Mouse (Mus musculus) heart, embryonic 14.5 days (tissue): ENCODE data around the gene D330020A13Rik. TPM values are rescaled to one million over a fixed set of nuclear protein-coding genes. Genes with fewer than 3 reads are reported as not detected.

Experiments used
- ATAC-seq: fragments of 200-750 bp; cut with Nextera tagmentation; 2 replicates; pipeline ENCODE4 v1.8.0; 2017; ENCODE audit warnings: low read depth, moderate TSS enrichment; ENCODE audit not compliant: insufficient number of reproducible peaks, insufficient read depth, low FRiP score
- H3K27ac ChIP-seq, 2 experiments: fragments of 200-500 bp in 1 of 2; fragments of 300-500 bp in 1 of 2; sonication (generic) in 1 of 2; replicated peaks in 1 of 2; 2 replicates each; pipeline ENCODE4 v1.5.1; 2012 to 2014; ENCODE audit warnings: low read depth in 2 of 2, low read length in 2 of 2, control low read depth in 1 of 2, mild to moderate bottlenecking in 1 of 2, mixed read lengths in 1 of 2; ENCODE audit not compliant: control insufficient read depth in 1 of 2, insufficient read depth in 1 of 2
- H3K27me3 ChIP-seq: fragments of 300-500 bp; sonication (generic); 2 replicates; pipeline ENCODE4 v1.6.1; 2014; ENCODE audit warnings: mild to moderate bottlenecking, low read length, control low read depth; ENCODE audit not compliant: control insufficient read depth, insufficient read depth
- H3K36me3 ChIP-seq: fragments of 300-500 bp; sonication (generic); 2 replicates; pipeline ENCODE4 v1.6.1; 2014; ENCODE audit warnings: mild to moderate bottlenecking, control low read depth, low read length, mixed read lengths; ENCODE audit not compliant: control insufficient read depth, insufficient read depth
- H3K4me1 ChIP-seq, 2 experiments: fragments of 200-500 bp in 1 of 2; fragments of 300-500 bp in 1 of 2; sonication (generic) in 1 of 2; 2 replicates each; pipeline ENCODE4 v1.6.1; 2012 to 2014; ENCODE audit warnings: low read length in 2 of 2, control low read depth in 1 of 2, mixed read lengths in 1 of 2; ENCODE audit not compliant: control insufficient read depth in 2 of 2, insufficient read depth in 2 of 2
- H3K4me2 ChIP-seq: fragments of 300-500 bp; sonication (generic); 2 replicates; pipeline ENCODE4 v1.6.1; 2014; ENCODE audit warnings: mild to moderate bottlenecking, low read length
- H3K4me3 ChIP-seq, 2 experiments: fragments of 200-500 bp in 1 of 2; fragments of 300-500 bp in 1 of 2; sonication (generic) in 1 of 2; 2 replicates each; pipeline ENCODE4 v1.5.1; 2012 to 2014; ENCODE audit warnings: low read length in 2 of 2, mild to moderate bottlenecking in 2 of 2, control low read depth in 1 of 2, low read depth in 1 of 2, moderate library complexity in 1 of 2; ENCODE audit not compliant: control insufficient read depth in 1 of 2, insufficient read depth in 1 of 2
- H3K9ac ChIP-seq: fragments of 300-500 bp; sonication (generic); 2 replicates; pipeline ENCODE4 v1.6.1; 2014; ENCODE audit warnings: mild to moderate bottlenecking, low read length
- H3K9me3 ChIP-seq: fragments of 300-500 bp; sonication (generic); 2 replicates; pipeline ENCODE4 v1.6.1; 2016; ENCODE audit warnings: low read length, control low read depth; ENCODE audit not compliant: control insufficient read depth
- WGBS: fragments of 180-500 bp; shearing (Covaris S2); extraction: QIAGEN DNeasy Blood & Tissue Kit; methylation state at CpG from one replicate; pipeline ENCODE4 v1.1.7; 2014; 5-methylcytosine and 5-hydroxymethylcytosine counted together
- polyA plus RNA-seq: library from polyadenylated mRNA; unstranded; fragments of >200 nt; fragmentation: Nextera tagmentation; extraction: Ambion mirVana; gene quantifications from 2 replicates; pipeline ENCODE4 v1.2.1, GENCODE M21; 2014

D330020A13Rik gene
- polyA plus RNA-seq, 1 experiment from 2014 or later = 0.35 TPM

GRCm38 (mm10) chr6:120319129-120319528 is 25.0 kb downstream of the D330020A13Rik start:
- ATAC-seq = no peak
- Histone ChIP-seq H3K27me3 (no peaks in the 10 kb centered on the region), H3K36me3 (0 out of 2 replicates have a peak, but pooled peaks cover 4% of the 10 kb centered on the region), H3K9me3 (no peaks in the 10 kb centered on the region), H3K4me2 (no peak overlapping the region), H3K27ac (no peak overlapping the region), H3K9ac (no peak overlapping the region), H3K4me3 (no peak overlapping the region), H3K4me1 (no peaks in the 10 kb centered on the region)
- 83% methylated on average over 9 of the region's 9 CpGs for WGBS

DNA sequence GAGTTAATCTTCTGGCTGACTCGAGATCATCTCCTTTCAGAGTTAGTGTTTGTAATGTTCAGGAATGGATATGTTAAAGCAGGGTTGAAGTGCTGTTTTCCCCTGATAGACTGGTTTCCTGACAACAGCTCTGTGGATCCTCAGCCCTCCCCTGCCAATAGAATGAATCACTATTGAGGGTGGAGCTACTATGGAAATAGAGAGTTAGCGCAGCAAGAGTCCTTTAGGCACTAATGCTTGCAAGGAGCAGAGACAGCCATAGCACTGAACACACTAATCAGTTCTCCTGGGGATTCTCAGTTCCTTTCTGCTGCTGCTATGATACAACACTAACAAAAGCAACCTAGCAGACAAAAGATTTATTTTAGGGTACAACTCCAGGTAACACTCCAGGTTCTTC is 26.2 kb downstream of the D330020A13Rik start:
- no peak for ATAC-seq
- Histone ChIP-seq H3K36me3 (peaks cover 14% of the 10 kb centered on the region), H3K9ac (no peak overlapping the region), H3K9me3 (no peaks in the 10 kb centered on the region), H3K4me3 (no peak overlapping the region), H3K27me3 (no peaks in the 10 kb centered on the region), H3K27ac (no peak overlapping the region), H3K4me1 (no peaks in the 10 kb centered on the region), H3K4me2 (no peak overlapping the region)
- 56% methylated on average over 2 of the region's 2 CpGs for whole genome bisulfite sequencing

DNA sequence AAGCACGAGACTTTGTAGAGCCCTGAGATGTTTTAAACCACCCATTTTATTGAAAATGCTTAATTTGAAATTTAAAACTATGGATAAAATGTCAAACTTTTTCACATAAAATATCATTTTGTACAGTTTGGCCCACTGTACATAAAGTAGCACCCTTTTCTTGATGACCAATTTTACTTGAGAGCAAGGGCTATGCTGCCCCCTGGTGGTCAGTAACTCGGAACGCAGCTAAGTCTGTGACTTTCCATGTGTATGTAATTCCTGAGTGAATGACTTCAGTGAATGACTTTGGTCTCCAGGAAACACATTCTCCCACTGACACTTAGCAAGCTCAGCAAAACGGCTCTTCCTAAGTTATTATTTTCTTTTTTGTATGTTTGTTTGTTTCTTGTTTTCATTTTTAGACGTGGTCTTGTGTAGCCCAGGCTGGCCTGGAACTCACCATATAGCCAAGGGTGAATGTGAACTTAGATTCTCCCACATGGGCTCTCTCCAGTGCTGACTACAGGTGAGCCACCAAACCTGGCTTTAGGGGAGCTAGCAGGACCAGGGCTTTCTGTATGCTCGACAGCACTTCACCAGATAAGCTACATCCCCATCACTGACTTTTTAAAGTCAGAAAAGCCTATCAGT is 30.2 kb downstream of the D330020A13Rik start:
- 26% methylated on average over 6 of the region's 6 CpGs for WGBS
- H3K4me1 ChIP-seq = no peaks in the 10 kb centered on the region

DNA sequence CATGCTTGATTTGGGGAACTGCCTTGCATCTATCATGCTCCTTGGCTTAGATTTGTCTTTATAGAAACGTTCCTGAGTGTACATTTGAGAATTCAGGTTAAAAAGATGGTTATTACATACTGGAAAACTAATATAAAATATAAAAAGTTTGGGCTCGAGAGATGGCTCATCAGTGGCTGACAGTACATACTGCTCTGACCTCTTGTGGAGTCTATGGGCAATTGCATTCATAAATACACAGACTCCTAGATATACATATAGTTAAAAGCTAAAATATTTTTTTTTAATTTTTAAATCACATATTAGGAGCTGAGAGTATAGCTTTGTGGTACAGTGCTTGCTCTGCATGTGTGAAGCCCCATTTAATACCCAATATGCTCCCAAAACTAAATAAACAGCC is 38.2 kb downstream of the D330020A13Rik start:
- no peak overlapping the region for H3K9ac ChIP-seq
- no peaks in the 10 kb centered on the region for H3K9me3 ChIP-seq
- H3K4me2 ChIP-seq = no peak overlapping the region
- H3K4me1 ChIP-seq = no peaks in the 10 kb centered on the region
- H3K36me3 ChIP-seq = peaks cover 91% of the 10 kb centered on the region
- no peak overlapping the region for H3K27ac ChIP-seq
- no peak overlapping the region for H3K4me3 ChIP-seq
- 76% methylated on average over 2 of the region's 2 CpGs for WGBS
- no peaks in the 10 kb centered on the region for H3K27me3 ChIP-seq
- ATAC-seq = no peak

More for the DNA sequence above, 30.2 kb downstream of the D330020A13Rik start:
- Histone ChIP-seq H3K4me3 (no peak overlapping the region), H3K27me3 (no peaks in the 10 kb centered on the region), H3K4me2 (no peak overlapping the region), H3K9me3 (no peaks in the 10 kb centered on the region), H3K36me3 (peaks cover 31% of the 10 kb centered on the region), H3K27ac (no peak overlapping the region), H3K9ac (no peak overlapping the region)
- ATAC-seq = no peak

DNA sequence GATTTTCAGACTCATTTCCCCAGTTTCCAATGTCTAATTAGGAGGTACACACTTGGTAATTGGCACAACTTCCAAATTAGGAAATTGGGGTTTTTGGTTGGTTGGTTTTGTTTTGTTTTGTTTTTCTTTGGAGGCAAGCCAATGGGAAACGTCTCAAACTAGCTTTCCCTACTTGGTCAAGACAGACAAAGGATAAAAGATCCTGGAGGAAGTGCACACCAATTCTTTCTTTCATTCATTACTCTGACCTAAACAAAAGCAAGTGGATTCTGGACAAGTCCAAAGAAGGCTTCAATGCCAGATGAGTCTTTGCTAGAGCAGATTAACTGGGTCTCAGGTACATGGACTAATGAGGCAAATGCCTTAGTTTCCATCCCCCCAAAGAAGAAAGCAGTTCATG is 49.8 kb downstream of the D330020A13Rik start:
- WGBS = 74% methylated on average over 1 of the region's 1 CpGs
- Histone ChIP-seq H3K4me3 (no peak overlapping the region), H3K36me3 (peaks cover 93% of the 10 kb centered on the region), H3K4me1 (no peaks in the 10 kb centered on the region), H3K4me2 (no peak overlapping the region), H3K27me3 (no peaks in the 10 kb centered on the region), H3K27ac (no peak overlapping the region), H3K9ac (no peak overlapping the region), H3K9me3 (no peaks in the 10 kb centered on the region)
- ATAC-seq = no peak

Other genes with a start within 250 kb of the D330020A13Rik start
- gene Ninj2, start 201.0 kb upstream of the D330020A13Rik start, polyA plus RNA-seq = not detected in 2 replicates
- gene B4galnt3, start 195 bp downstream of the D330020A13Rik start, polyA plus RNA-seq = 0.19 and 0.26 TPM in 2 replicates
- 38.5 and 39.3 TPM in 2 replicates for gene Kdm5a, start 69.8 kb downstream of the D330020A13Rik start, polyA plus RNA-seq
- gene Ccdc77, start 70.0 kb downstream of the D330020A13Rik start, polyA plus RNA-seq = 21.1 and 21.8 TPM in 2 replicates
- 1.8 and 2.3 TPM in 2 replicates for gene Il17ra, start 168.9 kb downstream of the D330020A13Rik start, polyA plus RNA-seq
- 0.04 and 0.07 TPM in 2 replicates for gene Tmem121b, start 199.4 kb downstream of the D330020A13Rik start, polyA plus RNA-seq
- gene Hdhd5, start 237.0 kb downstream of the D330020A13Rik start, polyA plus RNA-seq = 11.7 and 14.1 TPM in 2 replicates